Mouse (Mus musculus) hindbrain, postnatal 0 days (tissue): Measurements from ENCODE around the gene Syce1. TPM values are rescaled to one million over a fixed set of nuclear protein-coding genes. Genes with fewer than 3 reads are reported as not detected.
A peak's percentile ranks its signal among the peaks of the same experiment; 100 is the strongest.

Source experiments
- ATAC-seq: fragments of 200-750 bp; cut with Nextera tagmentation; 2 replicates; pipeline ENCODE4 v1.8.0; 2017; ENCODE audit warnings: mild to moderate bottlenecking, moderate TSS enrichment, moderate library complexity
- DNase-seq: peaks from one replicate; pipeline ENCODE4 v3.0.0-alpha.2; 2015; ENCODE audit warnings: low spot score
- H3K27ac ChIP-seq: fragments of 300-500 bp; sonication (generic); 2 replicates; pipeline ENCODE4 v1.5.1; 2014; ENCODE audit warnings: mild to moderate bottlenecking
- H3K27me3 ChIP-seq: fragments of 300-500 bp; sonication (generic); 2 replicates; pipeline ENCODE4 v1.6.1; 2014; ENCODE audit warnings: low read length, mixed read lengths; ENCODE audit not compliant: insufficient read depth
- H3K36me3 ChIP-seq: fragments of 300-500 bp; sonication (generic); 2 replicates; pipeline ENCODE4 v1.6.1; 2014; ENCODE audit warnings: low read length, mixed read lengths; ENCODE audit not compliant: insufficient read depth
- H3K4me1 ChIP-seq: fragments of 300-500 bp; sonication (generic); 2 replicates; pipeline ENCODE4 v1.6.1; 2014; ENCODE audit warnings: antibody characterized with exemption, low read length, mixed read lengths; ENCODE audit not compliant: insufficient read depth
- H3K4me2 ChIP-seq: fragments of 300-500 bp; sonication (generic); 2 replicates; pipeline ENCODE4 v1.6.1; 2014; ENCODE audit warnings: low read depth, mild to moderate bottlenecking, low read length, moderate library complexity, mixed read lengths
- H3K4me3 ChIP-seq: fragments of 300-500 bp; sonication (generic); 2 replicates; pipeline ENCODE4 v1.5.1; 2014; ENCODE audit warnings: low read length
- H3K9ac ChIP-seq: fragments of 300-500 bp; sonication (generic); replicated peaks from 2 replicates; pipeline ENCODE4 v1.6.1; 2014; ENCODE audit warnings: mild to moderate bottlenecking, low read length, moderate library complexity, mixed read lengths
- H3K9me3 ChIP-seq: fragments of 300-500 bp; sonication (generic); 2 replicates; pipeline ENCODE4 v1.6.1; 2016; ENCODE audit warnings: low read length, mixed read lengths
- CTCF ChIP-seq: IDR thresholded peaks from 2 replicates; pipeline ENCODE4 v1.5.1; 2016; ENCODE audit warnings: antibody characterized with exemption, control low read depth, low read depth
- WGBS: fragments of 180-500 bp; shearing (Covaris S2); extraction: QIAGEN DNeasy Blood & Tissue Kit; methylation state at CpG from one replicate; pipeline ENCODE4 v1.1.7; 2014; 5-methylcytosine and 5-hydroxymethylcytosine counted together
- polyA plus RNA-seq: library from polyadenylated mRNA; unstranded; fragments of >200 nt; fragmentation: Nextera tagmentation; extraction: Ambion mirVana; gene quantifications from 2 replicates; pipeline ENCODE4 v1.2.1, GENCODE M21; 2015
- total RNA-seq: library from RNA; depleted of rRNA; stranded (reverse); fragments of >200 nt; gene quantifications from 2 replicates; pipeline ENCODE4 v1.2.3, GENCODE M21; 2014

The Syce1 gene
- total and polyA plus RNA-seq, 2 experiments from 2014 or later: 0.68 TPM; not detected in 1

DNA sequence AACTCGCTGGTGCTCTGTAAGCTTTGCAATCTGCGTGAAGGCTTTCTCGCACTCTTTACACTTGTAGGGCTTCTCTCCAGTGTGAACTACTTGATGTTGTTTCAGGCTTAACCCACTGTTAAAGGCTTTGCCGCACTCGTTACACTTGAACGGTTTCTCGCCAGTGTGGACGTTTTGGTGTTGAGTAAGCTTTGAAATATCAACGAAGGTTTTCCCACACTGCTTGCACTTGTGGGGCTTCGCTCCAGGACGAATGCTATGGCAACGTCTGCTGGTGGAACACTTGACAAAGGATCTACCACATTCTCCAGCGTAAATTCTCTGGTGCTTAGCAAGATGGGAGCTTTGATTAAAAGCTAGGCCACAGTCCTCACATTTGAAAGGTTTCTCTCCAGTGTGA lies 24.1 kb upstream of the Syce1 start:
- Histone ChIP-seq H3K9me3 (no peaks in the 10 kb centered on the region), H3K4me1 (no peaks in the 10 kb centered on the region), H3K4me2 (no peak overlapping the region), H3K36me3 (peaks cover 7% of the 10 kb centered on the region; the same call in 1 of the 2 replicates), H3K27ac (peak overlapping the region; percentile 65), H3K27me3 (no peaks in the 10 kb centered on the region), H3K4me3 (no peak overlapping the region), H3K9ac (no peak overlapping the region)
- no peak for TF ChIP-seq CTCF
- ATAC-seq (peak; percentile 88), DNase-seq (peak; percentile 74)
- WGBS: 67% methylated on average over 13 of the region's 13 CpGs

DNA sequence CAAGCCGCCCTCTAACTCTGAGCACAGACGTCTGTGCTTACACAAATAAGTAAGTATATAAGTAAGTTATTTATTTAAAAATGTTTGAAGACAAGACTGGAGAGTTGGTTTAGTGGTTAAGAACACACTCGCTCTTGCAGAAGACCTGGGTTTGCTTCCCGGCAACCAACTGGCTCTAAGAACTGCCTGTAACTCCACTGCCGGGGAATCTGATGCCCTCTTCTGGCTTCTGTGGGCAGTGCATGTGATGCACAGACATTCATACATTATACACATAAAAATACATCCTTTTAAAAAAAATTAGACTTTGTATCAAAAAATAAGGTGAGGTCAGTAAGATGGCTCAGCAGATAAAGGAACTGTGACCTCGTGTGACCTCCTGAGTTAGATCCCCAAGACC lies 22.8 kb upstream of the Syce1 start:
- no peak for DNase-seq
- Histone ChIP-seq H3K9me3 (no peaks in the 10 kb centered on the region), H3K36me3 (peaks cover 7% of the 10 kb centered on the region; the same call in 1 of the 2 replicates), H3K4me3 (no peak overlapping the region), H3K4me2 (no peak overlapping the region), H3K27me3 (no peaks in the 10 kb centered on the region), H3K9ac (no peak overlapping the region), H3K4me1 (no peaks in the 10 kb centered on the region), H3K27ac (no peak overlapping the region)
- 93% methylated on average over 6 of the region's 6 CpGs for WGBS
- ATAC-seq: no peak
- TF ChIP-seq CTCF: peak; percentile 41

DNA sequence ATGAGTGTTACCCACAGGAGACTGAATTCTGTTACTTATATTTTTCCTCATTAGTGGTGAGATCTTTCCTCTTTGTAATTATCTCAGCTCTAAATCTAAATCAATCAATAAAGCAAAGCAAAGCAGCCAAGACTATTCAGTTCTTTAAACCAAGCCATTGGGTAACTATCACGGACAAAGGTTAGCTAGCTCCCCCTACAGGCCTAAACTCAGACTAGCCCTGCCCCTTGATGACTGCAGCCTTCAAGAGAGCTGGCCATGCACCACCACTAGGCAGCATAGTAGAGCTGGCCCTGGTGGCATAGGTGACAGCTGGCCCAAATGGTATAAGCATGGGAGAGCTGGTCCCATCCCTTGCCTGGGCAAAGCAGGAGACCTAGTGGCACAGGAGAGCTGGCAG lies 18.1 kb upstream of the Syce1 start:
- WGBS: 16% methylated on average over 1 of the region's 1 CpGs
- Histone ChIP-seq H3K27me3 (no peaks in the 10 kb centered on the region), H3K27ac (no peak overlapping the region), H3K9me3 (no peaks in the 10 kb centered on the region), H3K9ac (no peak overlapping the region), H3K36me3 (no peaks in the 10 kb centered on the region), H3K4me1 (no peaks in the 10 kb centered on the region), H3K4me2 (no peak overlapping the region), H3K4me3 (no peak overlapping the region)
- TF ChIP-seq CTCF: peak; percentile 75
- DNase-seq: peak; percentile 71
- peak; percentile 76 for ATAC-seq

DNA sequence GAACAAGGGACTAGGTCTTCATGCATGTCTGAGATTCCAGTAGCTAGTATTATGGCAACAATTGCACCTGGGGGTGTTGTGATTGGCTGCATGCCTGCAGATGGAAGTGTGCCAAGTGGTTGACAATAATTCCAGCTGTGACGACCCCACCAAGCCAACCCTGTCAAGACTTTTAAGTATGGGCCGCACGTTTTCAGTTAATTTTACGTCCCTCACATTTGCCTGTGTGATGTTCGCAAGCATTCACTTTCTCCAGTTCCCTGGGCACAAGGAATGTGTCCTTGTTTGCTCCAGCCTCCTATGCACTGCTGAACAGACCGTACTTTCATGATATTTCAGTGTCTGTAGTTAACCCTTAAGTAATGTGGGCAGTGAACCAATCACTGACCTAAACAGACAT lies 15.0 kb upstream of the Syce1 start:
- ATAC-seq (no peak), DNase-seq (no peak)
- Histone ChIP-seq H3K27me3 (no peaks in the 10 kb centered on the region), H3K4me2 (no peak overlapping the region), H3K9me3 (no peaks in the 10 kb centered on the region), H3K9ac (no peak overlapping the region), H3K27ac (no peak overlapping the region), H3K4me3 (no peak overlapping the region), H3K36me3 (no peaks in the 10 kb centered on the region), H3K4me1 (no peaks in the 10 kb centered on the region)
- 54% methylated on average over 6 of the region's 6 CpGs for WGBS
- TF ChIP-seq CTCF: no peak

DNA sequence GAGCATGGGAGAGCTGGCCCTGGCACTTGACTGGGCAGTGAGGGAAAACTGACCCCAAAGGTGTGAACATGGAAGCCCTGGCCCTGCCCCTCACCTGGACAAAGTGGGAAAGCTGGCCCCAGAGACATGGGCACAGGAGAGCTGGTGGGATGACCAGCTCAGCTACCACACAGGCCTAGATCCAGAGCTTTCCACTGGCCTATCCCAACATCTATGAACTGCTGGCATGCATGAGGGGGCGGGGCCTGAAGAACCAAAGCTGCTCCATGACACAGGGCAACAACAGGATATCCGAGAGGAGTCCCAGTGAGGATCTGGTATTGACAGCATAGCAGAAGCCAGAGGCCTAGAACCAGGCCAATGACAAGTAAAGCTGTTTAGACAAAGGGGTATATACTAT lies 10.6 kb upstream of the Syce1 start:
- WGBS: 58% methylated on average over 2 of the region's 2 CpGs
- Histone ChIP-seq H3K4me1 (no peaks in the 10 kb centered on the region), H3K4me2 (no peak overlapping the region), H3K27me3 (no peaks in the 10 kb centered on the region), H3K4me3 (no peak overlapping the region), H3K36me3 (no peaks in the 10 kb centered on the region), H3K9me3 (no peaks in the 10 kb centered on the region), H3K27ac (no peak overlapping the region), H3K9ac (no peak overlapping the region)
- DNase-seq: no peak
- TF ChIP-seq CTCF: no peak
- no peak for ATAC-seq

DNA sequence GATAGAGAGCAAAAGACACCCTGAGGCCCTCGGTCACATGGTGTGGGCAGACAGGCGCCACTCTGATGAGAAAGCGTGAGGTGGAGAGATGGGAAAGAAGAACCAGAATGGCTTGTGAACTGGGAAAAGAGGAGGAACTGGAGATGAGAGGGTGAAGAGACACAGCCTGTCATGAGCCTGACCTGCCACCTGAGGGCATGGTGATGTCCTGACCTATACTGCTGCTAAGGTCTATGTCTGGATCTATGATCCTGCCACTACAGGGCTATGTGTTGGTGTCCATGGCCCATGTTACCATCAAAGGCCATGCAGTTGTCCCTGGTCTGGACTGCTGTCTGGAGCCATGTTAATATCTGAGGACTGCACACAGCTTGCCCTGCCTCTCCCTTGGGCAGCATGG lies 10.0 kb upstream of the Syce1 start:
- Histone ChIP-seq H3K4me1 (no peaks in the 10 kb centered on the region), H3K27me3 (no peaks in the 10 kb centered on the region), H3K9ac (no peak overlapping the region), H3K9me3 (no peaks in the 10 kb centered on the region), H3K27ac (no peak overlapping the region), H3K4me2 (no peak overlapping the region), H3K4me3 (no peak overlapping the region), H3K36me3 (no peaks in the 10 kb centered on the region)
- ATAC-seq (no peak), DNase-seq (no peak)
- 91% methylated on average over 3 of the region's 3 CpGs for whole genome bisulfite sequencing
- peak; percentile 12; the same call in 1 of the 2 replicates for TF ChIP-seq CTCF

DNA sequence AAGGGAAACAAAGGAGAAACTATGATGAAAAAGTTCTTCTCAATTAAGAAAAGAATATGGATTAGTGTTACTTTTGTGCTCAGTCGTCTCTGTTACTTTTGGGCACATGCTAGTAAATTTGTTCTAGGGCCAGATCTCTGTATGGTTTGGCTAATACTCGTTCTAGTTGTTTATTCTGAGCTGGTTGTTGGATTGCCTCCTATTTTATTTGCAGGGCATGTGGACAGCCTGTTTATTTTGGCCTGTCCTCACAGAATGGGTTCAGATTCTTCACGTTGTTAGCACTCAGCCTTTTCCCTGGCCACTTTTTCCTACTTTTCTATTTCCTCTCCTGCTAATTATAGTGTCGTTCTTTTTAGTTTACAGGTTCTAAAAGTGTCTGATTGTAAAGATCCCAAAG lies 5.9 kb upstream of the Syce1 start:
- Histone ChIP-seq H3K27me3 (no peaks in the 10 kb centered on the region), H3K9ac (no peak overlapping the region), H3K27ac (no peak overlapping the region), H3K4me3 (no peak overlapping the region), H3K4me1 (no peaks in the 10 kb centered on the region), H3K36me3 (no peaks in the 10 kb centered on the region), H3K9me3 (peaks cover 2% of the 10 kb centered on the region; the same call in 1 of the 2 replicates), H3K4me2 (no peak overlapping the region)
- 64% methylated on average over 4 of the region's 4 CpGs for WGBS
- no peak for DNase-seq
- ATAC-seq: no peak
- TF ChIP-seq CTCF: no peak
